Comparison of ENCODE assay signal across 25 mouse cellular contexts in genomic region chr4:116293296-116293695, GRCm38 (mm10).
A peak's percentile ranks its signal among the peaks of the same experiment; 100 is the strongest.
DNase-seq lines count a peak whose midpoint lies in the region; ATAC-seq and TF ChIP-seq lines count a peak whose summit lies in the region.
"Had no signal": no experiment of that assay in that cellular context is flagged by ENCODE, and none has a peak within 500 bp of the region (broad histone marks: within the 10 kb centered on the region; RNA-seq: fewer than 3 reads in every experiment).

No protein-coding gene starts in this region.

- DNase-seq in thymus, postnatal 4 days: peak; percentile 45
- DNase-seq in thymus, adult 2 months: no peak
- peak; percentile 6 for DNase-seq in c-Kit-positive CD71-negative TER-119-negative erythroid progenitor cells, embryonic 14.5 days (ENCODE audit: low read depth)
- peak; percentile 71 for DNase-seq in liver
- DNase-seq in ovary, postnatal 36 days (ENCODE audit: low spot score): no peak
- no peak for DNase-seq in kidney, adult 11 months
- DNase-seq in urinary bladder, postnatal 36 days (ENCODE audit: low spot score in 2 of 2): no peak
- DNase-seq: adrenal gland, postnatal 14 days; cerebellum, adult 9-11 months; gastrocnemius, postnatal 10 days; heart, adult 2 months; kidney, postnatal 10 days; lung, adult 2 months; midbrain, embryonic 14.5 days had no signal

- TF ChIP-seq CTCF in thymus, adult 2 months (IDR thresholded peaks at IDR 0.05; ENCODE audit: borderline replicate concordance, control insufficient read depth, extremely low read depth, insufficient read depth, low read length, poor library complexity): no peak

- H3K9me3 ChIP-seq in kidney, embryonic 14.5 days (ENCODE audit: control insufficient read depth, low read length): no peaks in the 10 kb centered on the region
- H3K9me3 ChIP-seq: embryonic facial prominence, embryonic 10.5 days; hindbrain, embryonic 13.5 days; intestine, embryonic 15.5 days; limb, embryonic 12.5 days; neural tube, embryonic 15.5 days had no signal

- no peak for TF ChIP-seq POLR2A in thymus, adult 2 months (IDR thresholded peaks at IDR 0.05; ENCODE audit: control insufficient read depth, extremely low read depth, insufficient read depth, low read length, poor library complexity)

- no peak overlapping the region for H3K27ac ChIP-seq in thymus, adult 2 months (ENCODE audit: control insufficient read depth, insufficient read depth, low read length)
- no peak overlapping the region for H3K27ac ChIP-seq in kidney, embryonic 14.5 days (ENCODE audit: low read depth, low read length)
- H3K27ac ChIP-seq: embryonic facial prominence, embryonic 10.5 days; heart, adult 2 months; hindbrain, embryonic 13.5 days; intestine, embryonic 15.5 days; layer of hippocampus, adult 2 months; limb, embryonic 12.5 days; neural tube, embryonic 15.5 days had no signal

- H3K9ac ChIP-seq in kidney, embryonic 14.5 days (ENCODE audit: low read depth, low read length): no peak overlapping the region
- H3K9ac ChIP-seq: hindbrain, embryonic 13.5 days; intestine, embryonic 15.5 days; limb, embryonic 12.5 days; neural tube, embryonic 15.5 days had no signal

- no peak for ATAC-seq in kidney, embryonic 14.5 days (ENCODE audit: low FRiP score, low TSS enrichment)
- ATAC-seq: activated CD4-positive, CD25-positive, alpha-beta regulatory T cell, adult 4 months; forebrain, embryonic 16.5 days; intestine, embryonic 15.5 days had no signal

- no peaks in the 10 kb centered on the region for H3K36me3 ChIP-seq in thymus, adult 2 months (ENCODE audit: control insufficient read depth, insufficient read depth, low read length)
- peaks cover 35% of the 10 kb centered on the region for H3K36me3 ChIP-seq in kidney, embryonic 14.5 days (ENCODE audit: control insufficient read depth, insufficient read depth, low read length)
- H3K36me3 ChIP-seq: intestine, embryonic 15.5 days had no signal

- 89% methylated on average over 12 of the region's 12 CpGs for WGBS in thymus, adult 2 months
- WGBS in kidney, embryonic 14.5 days: 88% methylated on average over 12 of the region's 12 CpGs

- H3K4me3 ChIP-seq in thymus, adult 2 months (ENCODE audit: control insufficient read depth, insufficient read depth, low read length): no peak overlapping the region
- no peak overlapping the region for H3K4me3 ChIP-seq in kidney, embryonic 14.5 days (ENCODE audit: low read length)
- H3K4me3 ChIP-seq: embryonic facial prominence, embryonic 10.5 days; erythroblast, embryonic 14.5 days; heart, adult 2 months; hindbrain, embryonic 13.5 days; intestine, embryonic 15.5 days; layer of hippocampus, adult 2 months; limb, embryonic 12.5 days; myocyte; neural tube, embryonic 15.5 days had no signal

- no peaks in the 10 kb centered on the region for H3K27me3 ChIP-seq in thymus, adult 2 months (ENCODE audit: control insufficient read depth, insufficient read depth, low read length)
- H3K27me3 ChIP-seq in kidney, embryonic 14.5 days (ENCODE audit: control insufficient read depth, insufficient read depth, low read length): no peaks in the 10 kb centered on the region
- H3K27me3 ChIP-seq: hindbrain, embryonic 13.5 days; intestine, embryonic 15.5 days; limb, embryonic 12.5 days; neural tube, embryonic 15.5 days had no signal

- no peaks in the 10 kb centered on the region for H3K4me1 ChIP-seq in thymus, adult 2 months (replicated peaks; ENCODE audit: control insufficient read depth, insufficient read depth, low read length)
- H3K4me1 ChIP-seq in kidney, embryonic 14.5 days (ENCODE audit: control insufficient read depth, insufficient read depth, low read length): no peaks in the 10 kb centered on the region
- H3K4me1 ChIP-seq: embryonic facial prominence, embryonic 10.5 days; hindbrain, embryonic 13.5 days; intestine, embryonic 15.5 days; limb, embryonic 12.5 days; neural tube, embryonic 15.5 days had no signal

- H3K4me2 ChIP-seq in kidney, embryonic 14.5 days (replicated peaks; ENCODE audit: low read depth, low read length): no peak overlapping the region
- H3K4me2 ChIP-seq: hindbrain, embryonic 13.5 days; intestine, embryonic 15.5 days; limb, embryonic 12.5 days; neural tube, embryonic 15.5 days had no signal

Comparison
In these comparisons a context has a peak if more than half of its experiments do, and no peak if none do; other contexts are left out.
1. DNase-seq: peak in thymus, postnatal 4 days (single experiment), c-Kit-positive CD71-negative TER-119-negative erythroid progenitor cells, embryonic 14.5 days (single experiment) and liver (single experiment); none in thymus, adult 2 months (single experiment), ovary, postnatal 36 days (single experiment), kidney, adult 11 months (single experiment) and urinary bladder, postnatal 36 days (0 of 2).